In genomic region chr2:118959644-118960043, GRCm38 (mm10) we compare ENCODE assay signal across 15 mouse cellular contexts.
"Had no signal": no experiment of that assay in that cellular context is flagged by ENCODE, and none has a peak within 500 bp of the region (broad histone marks: within the 10 kb centered on the region; RNA-seq: fewer than 3 reads in every experiment).

No protein-coding gene starts in this region.

- H3K4me3 ChIP-seq: layer of hippocampus, adult 2 months; left cerebral cortex, adult 2 months; limb, embryonic 10.5 days; midbrain, embryonic 10.5 days; myocyte; neural tube, embryonic 15.5 days had no signal

- H3K36me3 ChIP-seq: limb, embryonic 10.5 days; midbrain, embryonic 10.5 days; neural tube, embryonic 15.5 days had no signal

- DNase-seq: kidney, adult 11 months; kidney, adult 9 months; kidney, postnatal 4 days; lung, adult 18-20 months; midbrain, embryonic 14.5 days; right cerebral cortex, adult 18-20 months; thymus, adult 18-20 months; thymus, postnatal 14 days had no signal

- H3K27me3 ChIP-seq: neural tube, embryonic 15.5 days had no signal

- H3K4me2 ChIP-seq: neural tube, embryonic 15.5 days had no signal

- H3K27ac ChIP-seq: kidney, postnatal 0 days; layer of hippocampus, adult 2 months; left cerebral cortex, adult 2 months; limb, embryonic 10.5 days; midbrain, embryonic 10.5 days; neural tube, embryonic 15.5 days had no signal

- H3K9me3 ChIP-seq: limb, embryonic 10.5 days; midbrain, embryonic 10.5 days; neural tube, embryonic 15.5 days had no signal

- H3K9ac ChIP-seq: neural tube, embryonic 15.5 days had no signal
